Mouse (Mus musculus) spleen, adult 2 months (tissue): ENCODE measurements around the gene Arhgef10l.

Experiments used
- CTCF ChIP-seq: fragments of 200-500 bp; IDR thresholded peaks from 2 replicates; pipeline ENCODE4 v1.5.1; 2011; ENCODE audit warnings: mild to moderate bottlenecking, inconsistent platforms; ENCODE audit not compliant: insufficient read depth, insufficient read length, insufficient replicate concordance; ENCODE audit errors: extremely low read depth
- POLR2A ChIP-seq: fragments of 200-500 bp; IDR thresholded peaks from 2 replicates; pipeline ENCODE4 v1.6.1; 2011; ENCODE audit warnings: low read depth, low read length, inconsistent platforms

GRCm38 (mm10) chr4:140617391-140618385, 48.1 kb downstream of the Arhgef10l start:
- TF ChIP-seq CTCF = no peak
- TF ChIP-seq POLR2A = no peak
